Mouse (Mus musculus) right cerebral cortex, postnatal 10 days (tissue): ENCODE measurements around the gene Fyn.

ENCODE experiments used
- DNase-seq, 2 experiments: peaks; one replicate each; pipeline ENCODE4 v3.0.0; 2021; ENCODE audit warnings: low spot score in 2 of 2

Gene Fyn

GRCm38 (mm10) chr10:39508801-39509200 is 140.1 kb downstream of the Fyn start:
- no peak for DNase-seq

- DNase-seq = no peak
These were observed 141.3 kb downstream of the Fyn start for GRCm38 (mm10) chr10:39509937-39510336.

- peak in 1 of 2 experiments; percentile 67 for DNase-seq
These were observed 144.1 kb downstream of the Fyn start for GRCm38 (mm10) chr10:39512631-39513314.

GRCm38 (mm10) chr10:39514916-39515315 is 146.3 kb downstream of the Fyn start:
- no peak for DNase-seq

- DNase-seq = no peak
These were observed 148.0 kb downstream of the Fyn start for GRCm38 (mm10) chr10:39516541-39517133.

- no peak for DNase-seq
These were observed 148.7 kb downstream of the Fyn start for GRCm38 (mm10) chr10:39517375-39517774.

- no peak for DNase-seq
These were observed 149.6 kb downstream of the Fyn start for GRCm38 (mm10) chr10:39518232-39518631.

GRCm38 (mm10) chr10:39518859-39519258 is 150.2 kb downstream of the Fyn start:
- DNase-seq = no peak

- DNase-seq = peak; percentile 85
These were observed 151.7 kb downstream of the Fyn start for GRCm38 (mm10) chr10:39520123-39520989.

- no peak for DNase-seq
These were observed 152.7 kb downstream of the Fyn start for GRCm38 (mm10) chr10:39521327-39521726.

- DNase-seq = no peak
These were observed 153.3 kb downstream of the Fyn start for GRCm38 (mm10) chr10:39521861-39522391.

- DNase-seq = no peak
These were observed 154.4 kb downstream of the Fyn start for GRCm38 (mm10) chr10:39522857-39523614.

- DNase-seq = no peak
These were observed 155.7 kb downstream of the Fyn start for GRCm38 (mm10) chr10:39524355-39524754.

- no peak for DNase-seq
These were observed 156.8 kb downstream of the Fyn start for GRCm38 (mm10) chr10:39525431-39525830.

- DNase-seq = no peak
These were observed 158.5 kb downstream of the Fyn start for GRCm38 (mm10) chr10:39527113-39527512.

GRCm38 (mm10) chr10:39529179-39529578 is 160.5 kb downstream of the Fyn start:
- no peak for DNase-seq

- no peak for DNase-seq
These were observed 163.5 kb downstream of the Fyn start for GRCm38 (mm10) chr10:39532008-39532740.

GRCm38 (mm10) chr10:39532823-39533222 is 164.2 kb downstream of the Fyn start:
- no peak for DNase-seq

GRCm38 (mm10) chr10:39534324-39535026 is 165.8 kb downstream of the Fyn start:
- no peak for DNase-seq

GRCm38 (mm10) chr10:39535347-39535746 is 166.7 kb downstream of the Fyn start:
- no peak for DNase-seq
